Mouse (Mus musculus): ENCODE measurements around the gene Irf4. TPM values are rescaled to one million over a fixed set of nuclear protein-coding genes. Genes with fewer than 3 reads are reported as not detected.

Irf4 gene
- polyA plus RNA-seq, 1 experiment from 2014 or later = 0.25 TPM

DNA sequence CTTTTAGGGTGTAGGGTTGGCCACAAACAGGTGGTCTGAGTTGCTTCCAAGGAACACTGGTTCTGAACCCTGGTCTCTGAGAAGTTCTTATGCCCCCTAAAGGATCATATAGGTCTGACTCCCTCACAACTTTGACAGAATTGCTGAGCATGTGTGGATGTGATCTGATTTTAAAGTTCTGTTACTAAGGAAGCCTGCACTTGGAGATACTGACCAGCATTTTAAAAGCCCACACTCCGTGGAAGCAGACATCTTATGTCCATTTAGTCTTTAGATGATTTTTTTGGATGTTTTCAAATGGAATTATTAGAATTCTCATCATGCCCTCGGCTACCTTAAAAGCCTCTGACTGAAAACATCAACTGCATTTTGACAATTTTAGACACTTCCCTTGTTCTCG, 6.6 kb downstream of the Irf4 start:
- Histone ChIP-seq H3K4me1 (peaks cover 8% of the 10 kb centered on the region), H3K36me3 (no peaks in the 10 kb centered on the region), H3K27ac (no peak overlapping the region), H3K27me3 (peaks cover 26% of the 10 kb centered on the region), H3K4me2 (no peak overlapping the region), H3K4me3 (replicated peaks) (no peak overlapping the region), H3K9me3 (replicated peaks) (no peaks in the 10 kb centered on the region), H3K9ac (no peak overlapping the region)
- WGBS = 72% methylated on average over 3 of the region's 3 CpGs
- no peak for ATAC-seq (replicated peaks; ENCODE audit: low FRiP score)

DNA sequence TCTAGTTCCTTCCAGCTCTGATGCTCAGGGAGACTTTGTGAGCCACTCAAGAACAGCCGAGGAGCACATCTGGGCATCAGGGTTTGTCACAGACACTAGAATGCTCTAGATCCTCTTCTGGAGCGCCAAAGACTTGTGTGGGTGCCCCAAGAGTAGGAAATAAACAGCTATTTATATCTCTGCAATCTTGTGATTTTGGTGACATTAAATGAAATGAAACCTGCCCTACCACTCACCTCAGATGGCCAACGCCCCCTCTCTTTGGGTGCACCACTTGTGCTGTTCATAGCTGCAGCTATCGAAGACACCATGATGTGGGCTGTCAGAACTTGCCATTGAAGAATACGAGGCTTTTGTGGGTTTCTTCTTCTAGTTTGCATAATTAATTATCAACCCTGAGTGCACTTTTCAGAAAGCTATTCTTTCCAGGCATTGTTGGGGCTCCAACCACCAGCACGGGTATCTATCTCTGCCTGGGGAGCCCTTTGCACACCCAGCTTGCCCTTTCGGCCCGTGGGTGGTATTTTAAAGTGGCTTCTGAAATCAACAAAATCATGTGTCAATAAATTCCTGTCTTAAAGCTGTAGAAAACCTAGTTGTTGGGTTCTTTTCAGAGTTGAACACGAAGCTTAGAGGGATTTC, 7.1 kb downstream of the Irf4 start:
- 82% methylated on average over 9 of the region's 9 CpGs for WGBS
- Histone ChIP-seq H3K27ac (no peak overlapping the region), H3K4me1 (peaks cover 3% of the 10 kb centered on the region; the same call in 1 of the 2 replicates), H3K9me3 (replicated peaks) (no peaks in the 10 kb centered on the region), H3K4me2 (no peak overlapping the region), H3K27me3 (peaks cover 21% of the 10 kb centered on the region), H3K36me3 (no peaks in the 10 kb centered on the region), H3K9ac (no peak overlapping the region), H3K4me3 (replicated peaks) (no peak overlapping the region)
- no peak for ATAC-seq (replicated peaks; ENCODE audit: low FRiP score)

- Histone ChIP-seq H3K4me1 (no peaks in the 10 kb centered on the region), H3K9ac (no peak overlapping the region), H3K27me3 (peaks cover 8% of the 10 kb centered on the region), H3K27ac (no peak overlapping the region), H3K36me3 (no peaks in the 10 kb centered on the region), H3K4me3 (replicated peaks) (no peak overlapping the region), H3K4me2 (no peak overlapping the region), H3K9me3 (replicated peaks) (no peaks in the 10 kb centered on the region)
- no peak for ATAC-seq (replicated peaks; ENCODE audit: low FRiP score)
- 86% methylated on average over 14 of the region's 14 CpGs for WGBS
Measured at GRCm38 (mm10) chr13:30757264-30757900, 8.4 kb downstream of the Irf4 start.

- ATAC-seq (replicated peaks; ENCODE audit: low FRiP score) = no peak
- no peaks in the 10 kb centered on the region for H3K27me3 ChIP-seq
- no peak overlapping the region for H3K4me3 ChIP-seq (replicated peaks)
- no peaks in the 10 kb centered on the region for H3K36me3 ChIP-seq
- H3K4me2 ChIP-seq = no peak overlapping the region
- WGBS = 61% methylated on average over 11 of the region's 11 CpGs
- H3K4me1 ChIP-seq = no peaks in the 10 kb centered on the region
- no peak overlapping the region for H3K27ac ChIP-seq
- H3K9me3 ChIP-seq (replicated peaks) = no peaks in the 10 kb centered on the region
- H3K9ac ChIP-seq = no peak overlapping the region
Measured at GRCm38 (mm10) chr13:30758789-30759381, 9.9 kb downstream of the Irf4 start.

GRCm38 (mm10) chr13:30760374-30761090, 11.5 kb downstream of the Irf4 start:
- Histone ChIP-seq H3K27ac (no peak overlapping the region), H3K4me3 (replicated peaks) (no peak overlapping the region), H3K36me3 (no peaks in the 10 kb centered on the region), H3K9me3 (replicated peaks) (no peaks in the 10 kb centered on the region), H3K9ac (no peak overlapping the region), H3K4me1 (no peaks in the 10 kb centered on the region), H3K27me3 (no peaks in the 10 kb centered on the region), H3K4me2 (no peak overlapping the region)
- no peak for ATAC-seq (replicated peaks; ENCODE audit: low FRiP score)
- WGBS = 72% methylated on average over 3 of the region's 3 CpGs

- no peak overlapping the region for H3K4me3 ChIP-seq (replicated peaks)
- no peak overlapping the region for H3K27ac ChIP-seq
- H3K4me2 ChIP-seq = no peak overlapping the region
- WGBS = 79% methylated on average over 8 of the region's 8 CpGs
- H3K36me3 ChIP-seq = no peaks in the 10 kb centered on the region
- no peaks in the 10 kb centered on the region for H3K27me3 ChIP-seq
- no peaks in the 10 kb centered on the region for H3K9me3 ChIP-seq (replicated peaks)
- ATAC-seq (replicated peaks; ENCODE audit: low FRiP score) = no peak
- no peaks in the 10 kb centered on the region for H3K4me1 ChIP-seq
- no peak overlapping the region for H3K9ac ChIP-seq
Measured at GRCm38 (mm10) chr13:30761151-30761631, 12.2 kb downstream of the Irf4 start.

- Histone ChIP-seq H3K9ac (no peak overlapping the region), H3K9me3 (replicated peaks) (no peaks in the 10 kb centered on the region), H3K27ac (no peak overlapping the region), H3K4me3 (replicated peaks) (no peak overlapping the region), H3K4me2 (no peak overlapping the region), H3K4me1 (no peaks in the 10 kb centered on the region), H3K27me3 (no peaks in the 10 kb centered on the region), H3K36me3 (no peaks in the 10 kb centered on the region)
- no peak for ATAC-seq (replicated peaks; ENCODE audit: low FRiP score)
- WGBS = 85% methylated on average over 4 of the region's 4 CpGs
Measured at GRCm38 (mm10) chr13:30762224-30762623, 13.2 kb downstream of the Irf4 start.

DNA sequence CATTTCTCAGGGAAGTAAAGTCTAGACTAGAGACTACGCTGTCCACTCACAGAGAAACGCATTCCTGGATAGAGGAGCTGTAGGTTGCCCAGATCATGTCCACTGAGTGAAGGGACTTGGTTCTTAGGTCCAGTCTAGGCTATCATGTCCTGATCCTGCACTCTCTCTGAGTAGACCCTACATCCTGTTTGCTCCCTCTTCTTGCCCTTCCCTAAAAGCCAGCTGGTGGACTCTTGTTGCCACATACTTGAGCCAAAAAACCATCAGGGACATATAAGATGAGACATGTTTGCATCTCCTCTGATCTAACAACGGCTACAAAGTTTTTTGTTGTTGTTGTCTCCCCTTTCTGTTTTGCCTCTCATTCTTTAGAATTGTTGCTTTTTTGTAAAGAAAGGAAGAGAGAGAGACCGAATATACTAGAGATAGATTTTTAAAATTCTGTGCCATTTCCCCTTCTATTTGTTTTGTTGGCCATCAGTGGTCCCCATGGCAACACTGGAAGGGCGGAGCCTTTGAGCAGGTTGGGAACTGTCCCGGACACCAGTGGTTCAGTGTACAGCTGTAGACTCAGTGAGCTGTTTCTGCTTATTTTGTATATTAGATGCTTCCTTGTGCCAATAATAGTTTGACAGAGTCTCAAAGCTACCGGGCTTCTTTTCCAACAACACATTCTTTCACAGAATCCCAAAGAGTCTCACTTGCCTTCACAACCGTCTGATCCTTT, 15.2 kb downstream of the Irf4 start:
- H3K27ac ChIP-seq = no peak overlapping the region
- H3K9me3 ChIP-seq (replicated peaks) = no peaks in the 10 kb centered on the region
- H3K27me3 ChIP-seq = no peaks in the 10 kb centered on the region
- 79% methylated on average over 8 of the region's 8 CpGs for WGBS
- H3K36me3 ChIP-seq = no peaks in the 10 kb centered on the region
- H3K4me2 ChIP-seq = no peak overlapping the region
- no peak for ATAC-seq (replicated peaks; ENCODE audit: low FRiP score)
- H3K9ac ChIP-seq = no peak overlapping the region
- H3K4me3 ChIP-seq (replicated peaks) = no peak overlapping the region
- H3K4me1 ChIP-seq = no peaks in the 10 kb centered on the region

GRCm38 (mm10) chr13:30765906-30766305, 16.9 kb downstream of the Irf4 start:
- Histone ChIP-seq H3K4me2 (no peak overlapping the region), H3K27me3 (no peaks in the 10 kb centered on the region), H3K4me3 (replicated peaks) (no peak overlapping the region), H3K36me3 (no peaks in the 10 kb centered on the region), H3K4me1 (no peaks in the 10 kb centered on the region), H3K9me3 (replicated peaks) (no peaks in the 10 kb centered on the region), H3K27ac (no peak overlapping the region), H3K9ac (no peak overlapping the region)
- WGBS = 72% methylated on average over 5 of the region's 5 CpGs
- no peak for ATAC-seq (replicated peaks; ENCODE audit: low FRiP score)

- H3K4me3 ChIP-seq (replicated peaks) = no peak overlapping the region
- H3K4me2 ChIP-seq = no peak overlapping the region
- 91% methylated on average over 5 of the region's 5 CpGs for WGBS
- H3K27me3 ChIP-seq = no peaks in the 10 kb centered on the region
- H3K9me3 ChIP-seq (replicated peaks) = no peaks in the 10 kb centered on the region
- no peak overlapping the region for H3K9ac ChIP-seq
- H3K36me3 ChIP-seq = no peaks in the 10 kb centered on the region
- no peak for ATAC-seq (replicated peaks; ENCODE audit: low FRiP score)
- no peak overlapping the region for H3K27ac ChIP-seq
- H3K4me1 ChIP-seq = no peaks in the 10 kb centered on the region
Measured at GRCm38 (mm10) chr13:30766636-30767476, 17.8 kb downstream of the Irf4 start.

DNA sequence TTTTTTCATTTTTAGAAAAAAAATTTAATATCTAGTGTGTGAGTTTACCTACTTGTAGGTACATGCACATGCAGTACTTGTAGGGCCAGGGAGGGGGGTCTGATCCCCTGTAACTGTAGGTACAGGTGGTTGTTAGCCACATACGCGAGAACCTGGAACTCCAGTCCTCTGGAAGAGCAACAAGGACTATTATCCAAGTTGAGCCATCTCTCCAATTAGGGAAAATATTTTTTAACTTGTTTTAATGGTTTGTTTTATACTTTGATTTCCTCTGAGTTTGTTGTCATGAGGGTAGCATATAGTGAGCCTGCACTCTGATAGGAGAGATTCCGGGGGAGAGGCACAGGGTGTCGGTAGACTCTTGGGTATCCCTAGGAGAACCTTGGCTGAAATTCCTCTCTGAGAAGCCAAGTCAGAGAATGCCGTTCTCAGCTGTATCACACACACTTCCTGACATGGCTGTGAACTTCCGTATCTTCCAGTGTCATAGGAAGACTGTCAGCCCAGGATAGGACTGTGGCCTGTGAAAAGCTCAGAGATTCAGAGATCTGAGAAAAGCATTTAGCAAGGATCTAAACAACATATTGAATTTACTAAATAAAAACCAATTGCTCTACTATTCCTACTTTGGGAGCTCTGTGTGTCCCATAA, 18.6 kb downstream of the Irf4 start:
- H3K4me1 ChIP-seq = no peaks in the 10 kb centered on the region
- 80% methylated on average over 6 of the region's 6 CpGs for WGBS

More for the DNA sequence above, 18.6 kb downstream of the Irf4 start:
- no peaks in the 10 kb centered on the region for H3K9me3 ChIP-seq (replicated peaks)
- no peaks in the 10 kb centered on the region for H3K27me3 ChIP-seq
- H3K27ac ChIP-seq = no peak overlapping the region
- no peak overlapping the region for H3K4me3 ChIP-seq (replicated peaks)
- H3K36me3 ChIP-seq = no peaks in the 10 kb centered on the region
- no peak for ATAC-seq (replicated peaks; ENCODE audit: low FRiP score)
- no peak overlapping the region for H3K4me2 ChIP-seq
- no peak overlapping the region for H3K9ac ChIP-seq
